Mouse (Mus musculus) olfactory bulb, adult 2 months (tissue): ENCODE measurements around the gene Nfib. TPM values are rescaled to one million over a fixed set of nuclear protein-coding genes. Genes with fewer than 3 reads are reported as not detected.

Experiments
- H3K27ac ChIP-seq: fragments of 200-500 bp; 2 replicates; pipeline ENCODE4 v1.5.1; 2012; ENCODE audit warnings: low read depth, low read length; ENCODE audit not compliant: insufficient read depth
- H3K4me1 ChIP-seq: fragments of 200-500 bp; 2 replicates; pipeline ENCODE4 v1.6.1; 2012; ENCODE audit warnings: low read length; ENCODE audit not compliant: control insufficient read depth, insufficient read depth
- H3K4me3 ChIP-seq: fragments of 200-500 bp; 2 replicates; pipeline ENCODE4 v1.5.1; 2012; ENCODE audit warnings: mild to moderate bottlenecking, low read depth, low read length, moderate library complexity; ENCODE audit not compliant: insufficient read depth
- CTCF ChIP-seq: fragments of 200-500 bp; IDR thresholded peaks from 2 replicates; pipeline ENCODE4 v1.5.1; 2012; ENCODE audit warnings: low read depth, mild to moderate bottlenecking, low read length, moderate library complexity; ENCODE audit not compliant: insufficient read depth
- POLR2A ChIP-seq: fragments of 200-500 bp; IDR thresholded peaks from 2 replicates; pipeline ENCODE4 v1.6.1; 2012; ENCODE audit warnings: mild to moderate bottlenecking, low read depth, low read length, moderate library complexity; ENCODE audit not compliant: insufficient read depth
- WGBS: fragments of 180-500 bp; shearing (Covaris S2); methylation state at CpG from one replicate; pipeline ENCODE4 v1.1.7; 2018; 5-methylcytosine and 5-hydroxymethylcytosine counted together
- polyA plus RNA-seq: library from polyadenylated mRNA; stranded (reverse); fragments of >200 nt; gene quantifications from 2 replicates; pipeline ENCODE4 v1.2.4, GENCODE M21; 2012; ENCODE audit warnings: low replicate concordance; ENCODE audit not compliant: missing spikeins, insufficient read depth, insufficient read length

Nfib gene
- polyA plus RNA-seq, 1 experiment: not detected

GRCm38 (mm10) chr4:82589345-82589890 lies 116.1 kb downstream of the Nfib start:
- Histone ChIP-seq H3K4me3 (no peak overlapping the region), H3K4me1 (no peaks in the 10 kb centered on the region), H3K27ac (no peak overlapping the region; the same call in 1 of the 2 replicates)
- WGBS: 52% methylated on average over 4 of the region's 4 CpGs
- TF ChIP-seq POLR2A: no peak
- no peak for TF ChIP-seq CTCF

GRCm38 (mm10) chr4:82588718-82589117 lies 116.8 kb downstream of the Nfib start:
- TF ChIP-seq CTCF (no peak), POLR2A (no peak)
- no peak overlapping the region for H3K4me3 ChIP-seq
- H3K4me1 ChIP-seq: no peaks in the 10 kb centered on the region
- 86% methylated on average over 5 of the region's 5 CpGs for WGBS
- no peak overlapping the region for H3K27ac ChIP-seq

GRCm38 (mm10) chr4:82587146-82587870 lies 118.2 kb downstream of the Nfib start:
- H3K4me1 ChIP-seq: no peaks in the 10 kb centered on the region
- TF ChIP-seq CTCF: no peak
- no peak for TF ChIP-seq POLR2A
- no peak overlapping the region for H3K27ac ChIP-seq
- 94% methylated on average over 16 of the region's 16 CpGs for WGBS
- H3K4me3 ChIP-seq: no peak overlapping the region

GRCm38 (mm10) chr4:82586637-82587036 lies 118.9 kb downstream of the Nfib start:
- H3K4me1 ChIP-seq: no peaks in the 10 kb centered on the region
- 94% methylated on average over 5 of the region's 5 CpGs for WGBS
- TF ChIP-seq CTCF (no peak), POLR2A (no peak)
- no peak overlapping the region for H3K27ac ChIP-seq
- H3K4me3 ChIP-seq: no peak overlapping the region

- H3K4me3 ChIP-seq: no peak overlapping the region
- H3K4me1 ChIP-seq: no peaks in the 10 kb centered on the region
- WGBS: 90% methylated on average over 9 of the region's 9 CpGs
- TF ChIP-seq CTCF: no peak
- TF ChIP-seq POLR2A: no peak
- no peak overlapping the region for H3K27ac ChIP-seq
Measured at GRCm38 (mm10) chr4:82585536-82585935, 120.0 kb downstream of the Nfib start.

- H3K4me1 ChIP-seq: no peaks in the 10 kb centered on the region
- TF ChIP-seq POLR2A (no peak), CTCF (no peak)
- H3K27ac ChIP-seq: no peak overlapping the region
- WGBS: 72% methylated on average over 5 of the region's 5 CpGs
- H3K4me3 ChIP-seq: no peak overlapping the region
Measured at GRCm38 (mm10) chr4:82585056-82585455, 120.5 kb downstream of the Nfib start.

GRCm38 (mm10) chr4:82584548-82584947 lies 121.0 kb downstream of the Nfib start:
- 63% methylated on average over 4 of the region's 4 CpGs for WGBS
- Histone ChIP-seq H3K27ac (no peak overlapping the region), H3K4me3 (no peak overlapping the region), H3K4me1 (no peaks in the 10 kb centered on the region)
- TF ChIP-seq CTCF: no peak
- no peak for TF ChIP-seq POLR2A

- TF ChIP-seq POLR2A: no peak
- no peak for TF ChIP-seq CTCF
- Histone ChIP-seq H3K4me1 (peaks cover 4% of the 10 kb centered on the region; the same call in 1 of the 2 replicates), H3K4me3 (no peak overlapping the region), H3K27ac (no peak overlapping the region)
- WGBS: 34% methylated on average over 7 of the region's 7 CpGs
Measured at GRCm38 (mm10) chr4:82573291-82573605, 132.3 kb downstream of the Nfib start.

GRCm38 (mm10) chr4:82572410-82573290 lies 132.9 kb downstream of the Nfib start:
- no peak overlapping the region for H3K4me3 ChIP-seq
- H3K27ac ChIP-seq: no peak overlapping the region
- no peak for TF ChIP-seq POLR2A
- no peak for TF ChIP-seq CTCF
- peaks cover 4% of the 10 kb centered on the region; the same call in 1 of the 2 replicates for H3K4me1 ChIP-seq
- 37% methylated on average over 13 of the region's 13 CpGs for WGBS

GRCm38 (mm10) chr4:82558816-82559215 lies 146.7 kb downstream of the Nfib start:
- Histone ChIP-seq H3K4me1 (no peaks in the 10 kb centered on the region), H3K27ac (no peak overlapping the region), H3K4me3 (no peak overlapping the region)
- TF ChIP-seq CTCF (no peak), POLR2A (no peak)
- 86% methylated on average over 2 of the region's 2 CpGs for WGBS
